8 mouse cellular contexts compared by ENCODE assay signal in genomic region chr16:17732841-17733340, GRCm38 (mm10). TPM values are rescaled to one million over a fixed set of nuclear protein-coding genes. Genes with fewer than 3 reads are reported as not detected.
DNase-seq lines count a peak whose midpoint lies in the region; ATAC-seq and TF ChIP-seq lines count a peak whose summit lies in the region.

Gene Med15, minus strand, starts transcription at chr16:17732891.

- H3K27me3 ChIP-seq in lung, embryonic 16.5 days (ENCODE audit: control insufficient read depth, insufficient read depth, low read depth, low read length), result peaks cover 3% of the 10 kb centered on the region; the same call in 1 of the 2 replicates
- peaks cover 7% of the 10 kb centered on the region for H3K27me3 ChIP-seq in midbrain, embryonic 12.5 days

- H3K4me1 ChIP-seq in lung, embryonic 16.5 days (replicated peaks; ENCODE audit: control insufficient read depth, insufficient read depth, low read length), result no peaks in the 10 kb centered on the region
- H3K4me1 ChIP-seq in cortical plate, adult 2 months (ENCODE audit: control insufficient read depth, insufficient read depth, low read length), result no peaks in the 10 kb centered on the region
- H3K4me1 ChIP-seq in midbrain, embryonic 12.5 days, result no peaks in the 10 kb centered on the region

- TF ChIP-seq CTCF in cortical plate, adult 2 months (IDR thresholded peaks at IDR 0.05; ENCODE audit: extremely low read depth, insufficient read depth, low read length), result no peak

- WGBS in lung, embryonic 16.5 days, result 28% methylated on average over 3 of the region's 3 CpGs
- WGBS in midbrain, embryonic 12.5 days, result 71% methylated on average over 3 of the region's 3 CpGs

- no peak within 1 kb of the TSS for H3K9ac ChIP-seq in lung, embryonic 16.5 days (ENCODE audit: low read length)
- H3K9ac ChIP-seq in midbrain, embryonic 12.5 days (replicated peaks), result no peak within 1 kb of the TSS

- no peak within 1 kb of the TSS for H3K4me3 ChIP-seq in lung, embryonic 16.5 days (ENCODE audit: low read length)
- H3K4me3 ChIP-seq in cortical plate, adult 2 months (ENCODE audit: insufficient read depth, low read length), result no peak within 1 kb of the TSS
- H3K4me3 ChIP-seq in midbrain, embryonic 12.5 days, result no peak within 1 kb of the TSS

- no peak within 1 kb of the TSS for H3K4me2 ChIP-seq in lung, embryonic 16.5 days (ENCODE audit: low read depth, low read length)
- H3K4me2 ChIP-seq in midbrain, embryonic 12.5 days (replicated peaks), result no peak within 1 kb of the TSS

- no peak for DNase-seq in lung, adult 18-20 months
- no peak for DNase-seq in gonadal fat pad, adult 2 months (ENCODE audit: low read depth)
- no peak for DNase-seq in layer of hippocampus, postnatal 10 days (ENCODE audit: low spot score in 2 of 2)
- no peak for DNase-seq in T-cell, adult 2 months (ENCODE audit: low spot score)
- no peak for DNase-seq in cerebellum, adult 9-11 months

- no peak for TF ChIP-seq POLR2A in cortical plate, adult 2 months (IDR thresholded peaks at IDR 0.05; ENCODE audit: extremely low read depth, insufficient read depth, low read length)

- no peak for ATAC-seq in lung, embryonic 16.5 days (ENCODE audit: low read depth)
- no peak for ATAC-seq in midbrain, embryonic 12.5 days (ENCODE audit: low FRiP score, low read depth)

- H3K27ac ChIP-seq in lung, embryonic 16.5 days (ENCODE audit: low read length), result no peak within 1 kb of the TSS
- H3K27ac ChIP-seq in cortical plate, adult 2 months (ENCODE audit: insufficient read depth, low read length), result no peak within 1 kb of the TSS
- H3K27ac ChIP-seq in midbrain, embryonic 12.5 days (replicated peaks), result no peak within 1 kb of the TSS

- H3K9me3 ChIP-seq in lung, embryonic 16.5 days (ENCODE audit: control insufficient read depth, low read length), result no peaks in the 10 kb centered on the region
- no peaks in the 10 kb centered on the region for H3K9me3 ChIP-seq in midbrain, embryonic 12.5 days

- H3K36me3 ChIP-seq in lung, embryonic 16.5 days (ENCODE audit: control insufficient read depth, insufficient read depth, low read length), result no peaks in the 10 kb centered on the region
- no peaks in the 10 kb centered on the region for H3K36me3 ChIP-seq in midbrain, embryonic 12.5 days

RNA-seq across cellular contexts. Expression of gene Med15, which starts in this region (rescaled TPM):
- polyA plus RNA-seq in lung, embryonic 16.5 days (2015; fragmentation: Nextera tagmentation; extraction: Ambion mirVana), result 46.0 and 47.1 TPM in 2 replicates
- 65.9 and 67.5 TPM in 2 replicates for polyA plus RNA-seq in cortical plate, adult 2 months (2012; rRNA removed)
- 79.6 and 82.6 TPM in 2 replicates for polyA plus RNA-seq in gonadal fat pad, adult 2 months (2012; rRNA removed)
- 10 to 100 TPM; 66.2 to 69.6 TPM for total RNA-seq in layer of hippocampus, postnatal 10 days (2021)
- polyA plus RNA-seq in midbrain, embryonic 12.5 days (2016; fragmentation: Nextera tagmentation; extraction: Ambion mirVana), result 47.4 and 48.0 TPM in 2 replicates
